Mouse (Mus musculus) ES-Bruce4 (cell line): ENCODE results near the gene Mrpl17.

ENCODE experiments used
- CTCF ChIP-seq: IDR thresholded peaks from one replicate; pipeline ENCODE4 v1.8.1; 2011; ENCODE audit warnings: low read depth, low read length
- EP300 ChIP-seq: IDR thresholded peaks from 2 replicates; pipeline ENCODE4 v1.6.1; 2011; ENCODE audit warnings: low read depth, low read length; ENCODE audit not compliant: insufficient read depth
- POLR2A ChIP-seq: IDR thresholded peaks from one replicate; pipeline ENCODE4 v1.8.1; 2011; ENCODE audit warnings: low read length; ENCODE audit not compliant: insufficient read depth

DNA sequence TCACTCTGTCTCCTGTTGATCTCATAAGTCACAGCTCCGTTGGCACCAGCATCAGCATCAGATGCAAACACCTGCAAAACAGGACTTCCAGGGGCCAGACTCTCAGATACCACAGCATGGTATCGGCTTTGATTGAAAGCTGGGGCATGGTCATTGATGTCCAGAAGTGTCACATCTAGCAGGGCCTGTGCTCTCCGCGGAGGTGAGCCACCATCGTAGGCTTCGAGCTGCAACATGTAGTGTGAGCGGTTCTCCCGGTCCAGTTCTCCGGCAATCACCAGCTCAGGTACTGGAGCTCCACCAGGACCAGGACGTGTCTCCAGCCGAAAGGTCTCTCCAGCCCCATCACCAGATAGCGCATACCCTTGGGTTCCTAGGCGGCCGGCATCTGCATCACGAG lies 38.6 kb downstream of the Mrpl17 start:
- TF ChIP-seq POLR2A (no peak), CTCF (no peak), EP300 (no peak)
